8 mouse cellular contexts compared by ENCODE assay signal in the genomic region with DNA sequence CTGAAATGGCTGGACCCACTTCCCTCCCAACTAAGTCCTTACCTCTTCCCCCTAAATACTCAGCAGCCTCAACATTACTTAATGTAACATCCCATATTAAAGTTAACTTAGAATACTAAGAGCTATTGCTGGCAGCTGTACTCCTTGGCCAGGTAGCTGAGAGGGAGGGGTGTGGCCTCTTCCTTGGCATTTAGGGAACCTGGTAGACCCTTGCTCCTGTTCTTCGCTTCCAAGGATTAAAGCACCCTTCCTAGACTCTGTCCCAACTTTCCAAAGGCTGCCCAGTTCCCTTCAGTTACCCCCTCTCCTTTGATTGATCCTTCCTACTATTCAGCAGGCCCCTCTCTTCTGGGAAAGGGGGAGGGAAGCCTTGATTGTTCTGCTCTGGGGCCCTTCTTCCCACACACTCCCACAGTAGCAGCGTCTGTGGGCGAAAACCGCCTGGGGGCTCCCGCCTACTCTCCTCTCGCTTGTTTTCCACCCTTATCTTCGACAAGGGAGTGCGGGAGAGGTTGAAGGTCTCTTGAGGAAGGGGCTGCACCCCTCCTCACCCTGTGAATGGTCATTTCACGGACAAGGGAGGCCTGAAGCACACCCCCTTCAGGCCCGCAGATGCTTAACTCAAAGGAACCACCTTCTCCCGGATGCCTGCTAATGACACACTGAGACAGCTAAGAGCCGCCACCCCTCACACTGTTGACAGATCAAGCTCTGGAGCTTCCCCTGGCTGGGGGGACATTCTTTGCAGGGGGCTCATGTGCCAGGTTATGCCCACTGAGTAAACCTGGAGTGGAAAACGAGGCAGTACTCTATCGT. TPM values are rescaled to one million over a fixed set of nuclear protein-coding genes. Genes with fewer than 3 reads are reported as not detected.
DNase-seq lines count a peak whose midpoint lies in the region; ATAC-seq lines count a peak whose summit lies in the region.

No protein-coding gene starts in this region.

- peaks cover 4% of the 10 kb centered on the region; the same call in 1 of the 2 replicates for H3K9me3 ChIP-seq in erythroblast, embryonic 14.5 days (ENCODE audit: control insufficient read depth, low read length)
- no peaks in the 10 kb centered on the region for H3K9me3 ChIP-seq in hindbrain, embryonic 14.5 days (ENCODE audit: control insufficient read depth, low read length)

- peaks cover 8% of the 10 kb centered on the region; the same call in 1 of the 2 replicates for H3K36me3 ChIP-seq in erythroblast, embryonic 14.5 days (ENCODE audit: control insufficient read depth)
- H3K36me3 ChIP-seq in hindbrain, embryonic 14.5 days (replicated peaks; ENCODE audit: control insufficient read depth, insufficient read depth): no peaks in the 10 kb centered on the region

- H3K4me1 ChIP-seq in erythroblast, embryonic 14.5 days (ENCODE audit: control insufficient read depth): peaks cover 43% of the 10 kb centered on the region
- H3K4me1 ChIP-seq in hindbrain, embryonic 14.5 days (replicated peaks; ENCODE audit: control insufficient read depth, insufficient read depth, low read length): peaks cover 31% of the 10 kb centered on the region

- H3K4me2 ChIP-seq in hindbrain, embryonic 14.5 days (replicated peaks): peak overlapping the region; percentile 65

- peak; percentile 66 for DNase-seq in CD4-positive helper T cell, adult 2 months (ENCODE audit: low read depth, low spot score)
- DNase-seq in embryo, embryonic 11 days: peak; percentile 66
- DNase-seq in hindbrain, embryonic 14.5 days (ENCODE audit: low spot score): no peak
- peak; percentile 40 for DNase-seq in lung, postnatal 10 days
- DNase-seq in urinary bladder, postnatal 10 days (ENCODE audit: low spot score): no peak
- no peak for DNase-seq in urinary bladder, adult 2 months (ENCODE audit: low spot score)

- H3K4me3 ChIP-seq in erythroblast, embryonic 14.5 days (replicated peaks): peak overlapping the region; percentile 57
- peak overlapping the region; percentile 40 for H3K4me3 ChIP-seq in hindbrain, embryonic 14.5 days (replicated peaks; ENCODE audit: low read length)

- no peak for ATAC-seq in erythroblast, adult 5-6 weeks (replicated peaks; ENCODE audit: low FRiP score, poor library complexity, severe bottlenecking)
- no peak for ATAC-seq in hindbrain, embryonic 14.5 days (ENCODE audit: low FRiP score)

- H3K27ac ChIP-seq in hindbrain, embryonic 14.5 days: no peak overlapping the region

- peaks cover 87% of the 10 kb centered on the region for H3K27me3 ChIP-seq in erythroblast, embryonic 14.5 days (ENCODE audit: control insufficient read depth)
- H3K27me3 ChIP-seq in hindbrain, embryonic 14.5 days (ENCODE audit: control insufficient read depth, insufficient read depth, low read length): peaks cover 88% of the 10 kb centered on the region

- peak overlapping the region; percentile 54 for H3K9ac ChIP-seq in hindbrain, embryonic 14.5 days

- 5% methylated on average over 14 of the region's 14 CpGs for WGBS in hindbrain, embryonic 14.5 days

RNA-seq across cellular contexts. Expression of gene Nemp1, which starts 1.1 kb away (rescaled TPM):
- 0.04 and 0.14 TPM in 2 replicates for polyA plus RNA-seq in erythroblast, embryonic 14.5 days (2012)
- 11.0 and 13.2 TPM in 2 replicates for total RNA-seq in erythroblast, adult 5-6 weeks (2015; ENCODE audit: low replicate concordance)
- 12.4 and 14.3 TPM in 2 replicates for total RNA-seq in erythroblast, adult 5-6 weeks (2017; ENCODE audit: low replicate concordance)
- polyA plus RNA-seq in hindbrain, embryonic 14.5 days (2014; fragmentation: Nextera tagmentation; extraction: Ambion mirVana): 3.3 and 4.3 TPM in 2 replicates
- 8.3 and 9.1 TPM in 2 replicates for polyA plus RNA-seq in urinary bladder, adult 2 months (2012; rRNA removed)

RNA-seq across cellular contexts. Expression of gene Nab2, which starts 2.8 kb away (rescaled TPM):
- 0.03 and 0.08 TPM in 2 replicates for polyA plus RNA-seq in erythroblast, embryonic 14.5 days (2012)
- total RNA-seq in erythroblast, adult 5-6 weeks (2015; ENCODE audit: low replicate concordance): 0.96 TPM in 1 of 2 replicates, not detected in the other
- total RNA-seq in erythroblast, adult 5-6 weeks (2017; ENCODE audit: low replicate concordance): 0.60 TPM in 1 of 2 replicates, not detected in the other
- 2.3 and 2.6 TPM in 2 replicates for polyA plus RNA-seq in hindbrain, embryonic 14.5 days (2014; fragmentation: Nextera tagmentation; extraction: Ambion mirVana)
- polyA plus RNA-seq in urinary bladder, adult 2 months (2012; rRNA removed): 27.5 and 29.1 TPM in 2 replicates

RNA-seq across cellular contexts. Expression of gene Stat6, which starts 22.8 kb away (rescaled TPM):
- 1.2 and 2.1 TPM in 2 replicates for polyA plus RNA-seq in erythroblast, embryonic 14.5 days (2012)
- total RNA-seq in erythroblast, adult 5-6 weeks (2015; ENCODE audit: low replicate concordance): 15.7 and 16.7 TPM in 2 replicates
- 15.9 and 27.1 TPM in 2 replicates for total RNA-seq in erythroblast, adult 5-6 weeks (2017; ENCODE audit: low replicate concordance)
- polyA plus RNA-seq in hindbrain, embryonic 14.5 days (2014; fragmentation: Nextera tagmentation; extraction: Ambion mirVana): 4.7 and 5.5 TPM in 2 replicates
- 78.1 and 88.7 TPM in 2 replicates for polyA plus RNA-seq in urinary bladder, adult 2 months (2012; rRNA removed)

RNA-seq across cellular contexts. Expression of gene Myo1a, which starts 39.4 kb away (rescaled TPM):
- polyA plus RNA-seq in erythroblast, embryonic 14.5 days (2012): 0.02 TPM in 1 of 2 replicates, not detected in the other
- 0.42 TPM in 1 of 2 replicates, not detected in the other for total RNA-seq in erythroblast, adult 5-6 weeks (2015; ENCODE audit: low replicate concordance)
- total RNA-seq in erythroblast, adult 5-6 weeks (2017; ENCODE audit: low replicate concordance): not detected in 2 replicates
- polyA plus RNA-seq in hindbrain, embryonic 14.5 days (2014; fragmentation: Nextera tagmentation; extraction: Ambion mirVana): 0.37 and 0.76 TPM in 2 replicates
- 0.22 and 0.39 TPM in 2 replicates for polyA plus RNA-seq in urinary bladder, adult 2 months (2012; rRNA removed)

RNA-seq across cellular contexts. Expression of gene Lrp1, which starts 44.6 kb away (rescaled TPM):
- 2.1 and 2.3 TPM in 2 replicates for polyA plus RNA-seq in erythroblast, embryonic 14.5 days (2012)
- total RNA-seq in erythroblast, adult 5-6 weeks (2015; ENCODE audit: low replicate concordance): 11.9 and 14.0 TPM in 2 replicates
- total RNA-seq in erythroblast, adult 5-6 weeks (2017; ENCODE audit: low replicate concordance): 9.7 and 17.0 TPM in 2 replicates
- polyA plus RNA-seq in hindbrain, embryonic 14.5 days (2014; fragmentation: Nextera tagmentation; extraction: Ambion mirVana): 118 and 119 TPM in 2 replicates
- polyA plus RNA-seq in urinary bladder, adult 2 months (2012; rRNA removed): 242 and 366 TPM in 2 replicates

Comparison
In these comparisons a context has a peak if more than half of its experiments do, and no peak if none do; other contexts are left out.
1. DNase-seq: peak in CD4-positive helper T cell, adult 2 months (single experiment), embryo, embryonic 11 days (single experiment) and lung, postnatal 10 days (single experiment); none in hindbrain, embryonic 14.5 days (single experiment), urinary bladder, postnatal 10 days (single experiment) and urinary bladder, adult 2 months (single experiment).
2. RNA of gene Stat6, which starts 22.8 kb away (polyA plus RNA-seq): 78.1 to 88.7 TPM in urinary bladder, adult 2 months; 4.7 to 5.5 TPM in hindbrain, embryonic 14.5 days and 1.2 to 2.1 TPM in erythroblast, embryonic 14.5 days; every median in the first group is over 10 times any median in the second.